Mouse (Mus musculus) stomach, postnatal 0 days (tissue): ENCODE measurements at regions not wholly inside any gene's neighbourhood (a gene's known extent, or its start where the extent isn't known, plus 50 kb on each side); places are given as distances from the start of the nearest gene placed in this dataset.

Experiments used
- CTCF ChIP-seq: IDR thresholded peaks from 2 replicates; pipeline ENCODE4 v1.5.1; 2016; ENCODE audit warnings: antibody characterized with exemption, low read depth, mild to moderate bottlenecking, moderate library complexity
- EP300 ChIP-seq: optimal IDR thresholded peaks from 2 replicates; pipeline ENCODE3; 2016; ENCODE audit warnings: antibody characterized with exemption

GRCm38 (mm10) chr15:65632440-65632839 is 617.7 kb upstream of the Gm21961 start:
- TF ChIP-seq CTCF: no peak
- no peak for TF ChIP-seq EP300
